Mouse (Mus musculus) spleen, adult 2 months (tissue): Measurements from ENCODE around the gene Slc6a5.

ENCODE experiments used
- CTCF ChIP-seq: fragments of 200-500 bp; IDR thresholded peaks from 2 replicates; pipeline ENCODE4 v1.5.1; 2011; ENCODE audit warnings: mild to moderate bottlenecking, inconsistent platforms; ENCODE audit not compliant: insufficient read depth, insufficient read length, insufficient replicate concordance; ENCODE audit errors: extremely low read depth
- POLR2A ChIP-seq: fragments of 200-500 bp; IDR thresholded peaks from 2 replicates; pipeline ENCODE4 v1.6.1; 2011; ENCODE audit warnings: low read depth, low read length, inconsistent platforms

GRCm38 (mm10) chr7:49879998-49880707 is 29.8 kb upstream of the Slc6a5 start:
- TF ChIP-seq CTCF (no peak), POLR2A (no peak)
